Mouse (Mus musculus): ENCODE data around the gene Heatr3.
A peak's percentile ranks its signal among the peaks of the same experiment; 100 is the strongest.

Heatr3 gene

DNA sequence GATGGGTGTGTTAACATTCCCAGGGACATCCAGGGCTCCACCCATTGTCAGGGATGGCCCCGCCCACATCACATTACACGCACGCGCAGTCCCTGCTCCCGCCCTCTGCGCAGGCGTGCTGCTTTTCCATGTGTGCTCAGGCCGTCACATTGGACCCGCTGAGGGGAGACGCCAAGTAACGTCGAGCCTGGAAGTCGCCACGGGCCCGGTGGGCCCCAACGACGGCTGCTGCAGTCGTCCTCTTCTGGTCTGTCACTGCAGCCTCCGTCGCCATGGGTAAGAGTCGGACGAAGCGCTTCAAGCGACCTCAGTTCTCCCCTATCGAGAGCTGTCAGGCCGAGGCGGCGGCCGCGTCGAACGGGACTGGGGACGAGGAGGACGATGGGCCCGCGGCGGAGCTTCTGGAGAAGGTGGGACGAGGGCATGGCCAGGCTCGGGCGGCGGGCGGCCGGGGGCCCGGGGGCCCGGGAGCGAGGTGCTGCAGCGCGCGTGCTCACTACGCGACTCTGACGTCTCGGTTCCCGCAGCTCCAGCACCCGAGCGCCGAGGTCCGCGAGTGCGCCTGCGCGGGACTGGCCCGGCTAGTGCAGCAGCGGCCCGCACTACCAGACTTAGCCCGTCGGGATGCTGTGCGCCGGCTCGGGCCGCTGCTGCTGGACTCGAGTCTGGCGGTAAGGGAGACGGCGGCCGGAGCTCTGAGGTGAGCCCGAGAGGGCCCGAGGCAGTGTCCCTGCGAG is at the start of gene Heatr3:
Gene Heatr3, plus strand, starts transcription at position 108 of the 737 bp plus-strand sequence.
- peak; percentile 94 for ATAC-seq (ENCODE audit: insufficient number of reproducible peaks, low FRiP score, low TSS enrichment)

DNA sequence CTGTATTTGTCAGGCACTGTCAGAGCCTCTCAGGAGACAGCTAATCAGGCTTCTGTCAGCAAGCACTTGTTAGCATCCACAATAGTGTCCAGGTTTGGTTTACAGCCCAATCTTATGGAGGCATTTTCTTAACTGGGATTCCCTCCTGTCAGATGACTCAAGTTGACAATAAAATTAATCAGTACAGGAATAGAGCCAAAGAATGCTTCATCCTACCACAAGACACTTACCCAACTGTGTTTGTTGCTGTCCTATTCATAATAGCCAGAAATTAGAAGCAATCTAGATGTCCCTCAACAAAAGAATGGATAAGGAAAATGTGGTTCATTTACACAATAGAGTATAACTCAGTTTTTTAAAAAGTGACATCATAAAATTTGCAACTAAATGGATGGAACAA is 49.6 kb upstream of the Heatr3 start:
- ATAC-seq (ENCODE audit: insufficient number of reproducible peaks, low FRiP score, low TSS enrichment), result no peak

- ATAC-seq (ENCODE audit: insufficient number of reproducible peaks, low FRiP score, low TSS enrichment), result no peak
Measured at GRCm38 (mm10) chr8:88091661-88092060, 46.0 kb upstream of the Heatr3 start.

DNA sequence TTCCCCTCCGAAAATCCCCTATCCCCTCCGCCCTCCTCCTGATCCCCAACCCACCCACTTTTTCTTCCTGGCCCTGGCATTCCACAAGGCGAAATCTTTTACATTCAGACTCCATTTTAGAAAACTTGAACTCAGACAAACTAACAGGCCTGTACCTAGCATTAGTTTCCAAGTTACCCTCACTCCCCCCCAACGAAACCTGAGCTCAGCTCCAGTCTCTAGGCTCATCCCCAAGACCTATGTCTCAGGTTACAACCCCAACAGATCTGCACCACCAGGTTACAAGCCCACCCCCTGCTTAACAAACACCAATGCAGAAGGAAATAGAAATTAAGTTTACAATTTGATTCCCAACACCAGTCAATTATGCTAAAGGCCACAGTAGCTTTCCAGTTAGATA is 44.3 kb upstream of the Heatr3 start:
- no peak for ATAC-seq (ENCODE audit: insufficient number of reproducible peaks, low FRiP score, low TSS enrichment)

DNA sequence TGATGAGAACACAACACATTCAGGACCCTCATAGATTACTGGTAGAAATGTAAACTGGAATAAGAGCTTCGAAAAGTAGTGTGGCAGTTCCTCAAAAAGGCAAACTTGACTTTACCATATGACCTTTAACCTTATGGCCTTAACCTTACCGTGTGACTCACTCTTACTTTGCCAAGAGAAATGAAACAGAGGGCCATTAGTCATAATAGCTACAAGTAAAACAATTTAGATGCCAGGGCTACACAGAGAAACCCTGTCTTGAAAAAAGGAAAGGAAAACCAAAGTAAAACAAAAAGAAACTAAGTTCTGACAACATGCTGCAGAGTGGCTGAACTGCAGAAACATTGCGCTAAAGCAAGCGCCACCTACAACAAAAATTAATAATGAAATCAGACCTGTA is 38.8 kb upstream of the Heatr3 start:
- ATAC-seq (ENCODE audit: insufficient number of reproducible peaks, low FRiP score, low TSS enrichment), result no peak

DNA sequence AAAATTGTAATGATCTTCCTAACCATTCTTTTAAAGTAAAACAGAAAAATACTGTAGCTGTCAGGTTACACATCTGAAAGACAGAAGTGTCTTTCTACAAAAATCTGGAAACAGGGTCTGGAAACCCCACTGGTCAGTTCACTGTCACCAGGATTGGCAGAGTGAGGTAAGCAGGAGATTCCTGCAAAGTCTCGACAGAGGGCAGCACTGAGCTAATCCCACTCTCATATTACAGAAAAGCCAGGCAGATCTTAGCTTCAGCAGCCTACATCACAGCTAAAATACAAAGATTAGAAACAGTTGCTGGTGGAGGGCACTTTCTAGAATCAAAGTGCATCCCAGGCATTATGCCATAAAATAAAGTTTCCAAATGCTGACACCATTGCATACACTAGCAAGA is 38.1 kb upstream of the Heatr3 start:
- ATAC-seq (ENCODE audit: insufficient number of reproducible peaks, low FRiP score, low TSS enrichment), result 0 out of 2 replicates have a peak, but pooled peaks have one; percentile 61

GRCm38 (mm10) chr8:88109241-88109640 is 28.4 kb upstream of the Heatr3 start:
- no peak for ATAC-seq (ENCODE audit: insufficient number of reproducible peaks, low FRiP score, low TSS enrichment)

- ATAC-seq (ENCODE audit: insufficient number of reproducible peaks, low FRiP score, low TSS enrichment), result peak; percentile 100
Measured at GRCm38 (mm10) chr8:88118456-88119036, 19.1 kb upstream of the Heatr3 start, which contains the start of gene Cnep1r1. Gene Cnep1r1, plus strand, starts transcription at chr8:88118769.

- no peak for ATAC-seq (ENCODE audit: insufficient number of reproducible peaks, low FRiP score, low TSS enrichment)
Measured at GRCm38 (mm10) chr8:88119076-88119475, 18.6 kb upstream of the Heatr3 start.

GRCm38 (mm10) chr8:88124850-88125249 is 12.8 kb upstream of the Heatr3 start:
- no peak for ATAC-seq (ENCODE audit: insufficient number of reproducible peaks, low FRiP score, low TSS enrichment)

DNA sequence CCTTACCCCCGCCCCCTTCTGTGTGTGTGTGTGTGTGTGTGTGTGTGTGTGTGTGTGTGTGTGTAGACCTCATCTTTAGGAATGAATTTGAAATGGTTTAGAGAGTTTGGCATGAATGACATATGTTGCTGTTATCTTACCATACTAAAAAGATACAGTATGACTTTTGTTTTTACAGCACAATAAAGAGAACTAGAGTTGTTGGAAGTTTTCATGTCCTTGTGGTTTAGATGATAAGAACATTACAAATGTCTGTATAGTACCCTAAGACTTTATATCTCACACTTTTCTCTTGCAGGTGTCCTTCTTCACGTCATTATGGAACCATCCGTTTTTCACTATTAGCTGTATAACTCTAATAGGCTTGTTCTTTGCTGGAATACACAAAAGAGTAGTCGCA is 8.3 kb upstream of the Heatr3 start:
- ATAC-seq (ENCODE audit: insufficient number of reproducible peaks, low FRiP score, low TSS enrichment), result no peak

DNA sequence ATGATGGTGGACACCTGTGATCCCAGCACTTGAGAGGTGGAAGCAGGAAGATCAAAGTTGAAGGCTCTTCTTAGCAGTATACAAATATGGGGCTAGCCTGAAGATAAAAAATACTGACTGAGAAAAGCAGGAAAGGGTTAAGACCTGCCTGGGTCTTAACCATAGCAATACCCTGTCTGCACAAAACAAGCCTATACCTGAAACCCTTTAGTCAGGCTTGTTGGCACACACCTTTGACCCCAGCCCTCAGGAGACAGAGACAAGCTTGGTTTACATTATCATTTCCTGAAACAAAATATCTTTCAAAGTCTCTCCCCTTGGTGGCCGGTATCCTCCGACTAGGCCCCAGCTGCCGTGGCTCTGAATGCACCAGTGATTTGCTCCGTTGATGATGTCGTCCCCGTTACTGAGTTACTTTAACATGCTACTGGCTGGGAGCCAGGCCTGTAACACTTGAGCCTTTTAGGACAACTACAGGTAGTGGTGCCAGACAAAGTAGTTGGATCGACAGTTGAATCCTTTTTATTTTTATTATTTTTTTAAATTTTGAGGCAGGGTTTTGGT is 6.8 kb upstream of the Heatr3 start:
- ATAC-seq (ENCODE audit: insufficient number of reproducible peaks, low FRiP score, low TSS enrichment), result no peak

DNA sequence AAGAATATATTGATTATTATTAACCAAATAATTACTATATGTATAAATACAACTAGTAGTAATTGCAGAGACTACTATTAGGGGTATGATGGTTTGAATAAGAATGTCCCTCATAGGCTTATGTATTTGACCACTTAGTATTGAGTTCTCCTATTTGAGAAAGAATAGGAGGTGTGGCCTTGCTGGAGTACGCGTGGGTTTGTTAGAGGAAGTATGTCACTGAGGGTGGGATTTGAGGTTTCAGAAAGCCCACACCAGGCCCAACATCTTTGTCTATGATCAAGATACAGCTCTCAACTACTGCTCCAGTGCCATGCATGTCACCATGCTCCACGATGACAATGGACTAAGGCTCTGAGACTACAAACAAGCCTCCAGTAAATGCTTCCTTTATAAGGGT is 1.6 kb downstream of the Heatr3 start:
- ATAC-seq (ENCODE audit: insufficient number of reproducible peaks, low FRiP score, low TSS enrichment), result no peak

DNA sequence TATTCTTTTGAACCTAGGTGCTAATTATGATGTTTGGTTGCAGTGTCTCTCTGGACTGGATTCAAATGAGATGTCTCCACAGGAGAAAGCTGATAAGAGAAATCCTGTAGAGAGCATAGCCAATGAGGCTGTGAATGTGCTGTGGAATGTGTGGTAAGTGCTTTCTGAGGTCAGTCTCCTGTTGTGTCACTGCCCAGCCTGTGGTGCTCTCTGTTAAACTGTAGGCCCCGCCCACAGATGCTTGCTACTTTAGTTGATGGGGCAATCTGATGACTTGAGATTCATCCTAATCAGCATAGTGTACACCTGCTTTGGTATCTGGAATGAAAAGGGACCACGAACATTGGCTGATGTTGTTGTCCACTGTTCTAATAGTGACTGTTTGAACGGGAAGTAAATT is 4.0 kb downstream of the Heatr3 start:
- ATAC-seq (ENCODE audit: insufficient number of reproducible peaks, low FRiP score, low TSS enrichment), result no peak

GRCm38 (mm10) chr8:88144041-88144440 is 6.4 kb downstream of the Heatr3 start:
- ATAC-seq (ENCODE audit: insufficient number of reproducible peaks, low FRiP score, low TSS enrichment), result no peak

DNA sequence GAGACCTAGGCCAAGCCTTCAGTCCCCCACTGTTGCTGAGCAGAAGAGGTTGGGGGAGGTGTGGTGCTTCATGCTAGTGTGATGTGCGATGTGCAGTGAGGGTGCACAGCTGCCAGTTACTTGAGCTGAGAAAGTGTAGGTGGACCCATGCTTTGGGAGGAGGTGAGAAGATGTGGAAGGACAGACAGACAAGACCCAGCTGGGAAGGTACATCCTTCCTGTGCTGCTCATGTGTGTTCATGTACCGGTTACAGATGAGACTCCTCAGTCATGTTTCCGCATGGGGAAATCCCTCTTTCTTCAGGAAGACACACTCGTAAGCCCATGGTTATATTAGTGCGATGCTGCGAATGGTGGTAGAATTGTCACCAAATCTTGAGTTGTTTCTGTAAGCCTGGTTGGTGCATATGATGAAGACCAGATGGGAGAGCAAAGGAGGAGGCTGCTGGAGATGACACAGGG is 13.3 kb downstream of the Heatr3 start:
- no peak for ATAC-seq (ENCODE audit: insufficient number of reproducible peaks, low FRiP score, low TSS enrichment)

DNA sequence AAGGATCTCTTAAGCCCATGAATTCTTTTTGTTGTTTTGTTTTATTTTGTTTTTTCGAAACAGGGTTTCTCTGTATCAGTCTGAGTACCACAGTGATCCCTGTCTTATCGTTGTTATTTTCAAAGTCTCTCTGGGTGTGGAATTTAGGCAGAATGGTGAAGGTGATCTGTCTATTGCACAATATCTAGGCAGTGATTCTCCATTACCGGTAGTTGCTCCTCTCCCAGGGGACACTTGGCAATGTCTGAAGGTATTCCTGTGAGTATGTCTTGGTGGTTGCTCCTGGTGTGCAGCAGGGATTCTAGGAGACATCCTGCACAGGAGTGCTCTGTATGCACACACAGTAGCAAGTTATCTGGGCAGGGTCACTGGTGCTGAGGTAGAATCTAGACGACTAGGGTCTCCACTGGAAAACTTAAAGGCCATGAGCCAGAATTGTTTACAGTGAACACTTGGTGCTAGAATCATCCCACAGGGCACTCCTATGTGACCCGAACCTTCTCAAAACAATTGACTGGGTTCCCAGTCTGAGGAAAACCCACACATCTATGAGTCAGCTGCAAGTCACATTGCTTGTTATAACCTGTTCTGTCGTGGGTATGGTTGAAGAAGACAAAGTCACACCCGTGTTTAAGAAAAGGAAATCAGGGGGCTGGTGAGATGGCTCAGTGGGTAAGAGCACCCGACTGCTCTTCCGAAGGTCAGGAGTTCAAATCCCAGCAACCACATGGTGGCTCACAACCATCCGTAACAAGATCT is 22.8 kb downstream of the Heatr3 start:
- no peak for ATAC-seq (ENCODE audit: insufficient number of reproducible peaks, low FRiP score, low TSS enrichment)

DNA sequence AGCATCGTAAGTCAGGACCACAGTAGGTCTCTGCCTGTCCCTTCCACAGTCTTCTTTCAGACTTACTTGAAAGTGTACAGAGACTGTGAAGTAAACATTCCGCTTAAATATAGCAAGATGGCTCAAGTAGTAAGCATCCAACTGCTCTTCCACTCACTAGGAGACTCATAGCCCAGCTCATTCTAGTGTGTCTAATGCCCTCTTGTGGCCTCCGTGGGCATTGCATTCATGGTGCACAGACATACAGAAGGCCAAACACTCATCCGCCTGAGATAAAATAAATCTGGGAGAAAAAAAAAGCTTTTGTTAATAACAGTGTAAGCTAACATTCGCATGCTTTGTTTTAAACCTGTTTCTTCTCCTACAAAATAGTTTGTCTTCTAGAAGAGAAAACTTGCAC is 23.8 kb downstream of the Heatr3 start:
- no peak for ATAC-seq (ENCODE audit: insufficient number of reproducible peaks, low FRiP score, low TSS enrichment)

DNA sequence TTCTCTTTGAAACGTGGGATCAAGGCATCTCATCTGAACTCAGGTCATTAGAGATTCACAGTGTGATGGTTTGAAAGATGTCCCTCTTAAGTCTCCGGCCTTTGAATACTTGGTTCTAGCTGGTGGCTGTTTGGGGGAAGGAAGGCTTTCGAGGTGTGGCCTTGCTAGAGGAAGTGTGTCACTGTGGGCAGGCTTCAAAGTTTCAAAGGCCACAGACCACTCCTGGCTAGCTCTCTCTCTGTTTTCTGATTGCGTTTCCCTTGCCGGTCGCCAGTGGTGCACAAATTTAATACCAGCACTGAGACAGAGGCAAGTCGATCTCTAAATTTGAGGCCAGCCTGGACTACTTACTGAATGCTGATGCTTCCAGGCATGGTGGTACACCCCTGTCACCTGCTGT is 37.6 kb downstream of the Heatr3 start:
- no peak for ATAC-seq (ENCODE audit: insufficient number of reproducible peaks, low FRiP score, low TSS enrichment)

- no peak for ATAC-seq (ENCODE audit: insufficient number of reproducible peaks, low FRiP score, low TSS enrichment)
Measured at GRCm38 (mm10) chr8:88177291-88177690, 39.6 kb downstream of the Heatr3 start.

GRCm38 (mm10) chr8:88183121-88183520 is 45.5 kb downstream of the Heatr3 start:
- ATAC-seq (ENCODE audit: insufficient number of reproducible peaks, low FRiP score, low TSS enrichment), result no peak
